Mouse (Mus musculus) monocyte, adult 5-6 weeks (primary cell): ENCODE data around the gene Tapbpl. TPM values are rescaled to one million over a fixed set of nuclear protein-coding genes. Genes with fewer than 3 reads are reported as not detected.

Experiments used
- ATAC-seq: fragments of 153-309, 156-312 bp; replicated peaks from 2 replicates; pipeline ENCODE4 v1.8.0; 2017; ENCODE audit warnings: mild to moderate bottlenecking; ENCODE audit not compliant: low TSS enrichment, insufficient number of reproducible peaks, severe bottlenecking, poor library complexity, low FRiP score
- total RNA-seq: library from RNA; stranded (forward); fragments of 200-1000, 200-491, 200-594 nt; gene quantifications from 3 replicates; pipeline ENCODE4 v1.2.3, GENCODE M21; 2017

Gene Tapbpl
- total RNA-seq, 1 experiment from 2014 or later = 32.5 TPM

DNA sequence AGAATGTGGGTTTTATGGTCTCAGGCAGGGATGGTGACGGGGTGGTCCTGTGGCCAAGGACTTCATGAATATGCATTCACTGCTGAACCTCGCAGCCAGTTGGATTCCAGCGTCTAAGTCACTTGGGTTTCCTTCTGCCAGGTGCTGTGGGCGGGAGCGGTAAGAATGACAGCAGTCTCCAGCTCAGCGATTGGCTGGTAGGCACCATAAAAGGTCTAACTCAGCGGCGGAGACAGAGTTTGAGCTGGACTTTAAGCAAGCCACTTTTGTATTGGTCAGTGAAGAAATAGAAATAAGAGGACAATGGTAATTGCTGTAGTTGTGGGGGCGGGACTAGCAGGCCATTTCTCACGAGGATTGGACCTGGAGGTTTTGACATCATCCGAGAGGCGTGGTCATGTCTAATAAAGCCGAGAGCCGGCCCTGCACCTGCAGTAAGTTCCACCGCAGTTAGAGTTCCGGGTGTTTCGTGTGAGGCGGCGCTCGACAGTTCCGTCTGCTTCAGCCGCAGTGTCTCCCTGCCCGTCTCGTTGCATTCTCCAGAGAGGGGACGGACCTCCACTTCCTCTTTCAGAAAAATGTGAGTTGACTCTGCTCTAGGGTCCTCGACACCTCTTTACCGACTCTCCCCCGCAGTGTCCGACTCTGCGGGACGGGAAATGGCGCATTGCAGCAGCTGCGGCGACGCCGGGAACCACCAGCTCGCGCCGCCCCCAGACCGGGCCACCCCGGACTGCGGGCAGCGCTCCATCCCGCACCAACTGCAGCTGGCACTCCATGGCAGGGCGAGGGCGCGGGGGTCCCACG, 16.3 kb downstream of the Tapbpl start, which contains the start of gene Vamp1:
Vamp1 (plus strand) TSS at position 404 of the 807 bp plus-strand sequence.
- ATAC-seq = peak; percentile 96

DNA sequence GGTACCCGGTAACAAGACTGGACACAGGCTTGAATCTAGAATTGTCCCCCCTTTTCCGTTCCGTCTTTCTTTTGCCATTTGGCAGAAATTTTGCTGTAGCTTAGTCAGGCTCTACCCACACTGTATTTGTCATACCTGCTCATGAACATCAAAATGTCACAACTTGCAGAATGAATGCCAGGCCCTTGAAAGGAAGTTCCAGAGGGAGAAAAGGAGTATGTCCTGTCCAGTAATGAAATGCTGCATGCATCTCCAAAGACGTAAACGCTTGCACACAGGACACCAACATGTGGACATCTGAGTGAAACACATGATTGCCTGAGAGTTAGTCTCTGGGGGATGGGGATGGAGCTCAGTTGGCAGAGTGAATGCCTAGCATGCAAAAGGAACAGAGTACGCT, 17.9 kb downstream of the Tapbpl start:
- no peak for ATAC-seq

DNA sequence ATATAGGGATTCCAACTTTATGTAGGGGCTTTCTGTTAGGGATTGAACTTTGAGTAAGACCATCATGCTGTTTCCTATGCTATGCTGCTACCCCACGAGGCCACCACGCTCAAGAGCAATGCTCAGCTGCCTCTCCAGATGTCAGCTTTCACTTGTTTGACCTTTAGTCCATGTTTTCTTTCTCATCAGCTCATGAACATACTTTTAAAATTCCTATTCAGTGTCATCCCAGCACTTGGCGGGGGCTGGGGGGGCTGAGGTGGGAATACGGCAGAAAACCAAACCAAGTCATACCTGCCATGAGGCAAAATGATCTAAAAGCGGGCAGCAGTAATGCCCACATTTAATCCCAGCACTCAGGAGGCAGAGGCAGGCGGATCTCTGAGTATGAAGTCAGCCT, 18.5 kb downstream of the Tapbpl start:
- ATAC-seq = no peak

- ATAC-seq = no peak
Observed at GRCm38 (mm10) chr6:125212621-125213020, 19.0 kb downstream of the Tapbpl start.

- no peak for ATAC-seq
Observed at GRCm38 (mm10) chr6:125210436-125210835, 21.2 kb downstream of the Tapbpl start.

- no peak for ATAC-seq
Observed at GRCm38 (mm10) chr6:125197166-125197565, 34.5 kb downstream of the Tapbpl start.

- ATAC-seq = no peak
Observed at GRCm38 (mm10) chr6:125196301-125196700, 35.4 kb downstream of the Tapbpl start.

DNA sequence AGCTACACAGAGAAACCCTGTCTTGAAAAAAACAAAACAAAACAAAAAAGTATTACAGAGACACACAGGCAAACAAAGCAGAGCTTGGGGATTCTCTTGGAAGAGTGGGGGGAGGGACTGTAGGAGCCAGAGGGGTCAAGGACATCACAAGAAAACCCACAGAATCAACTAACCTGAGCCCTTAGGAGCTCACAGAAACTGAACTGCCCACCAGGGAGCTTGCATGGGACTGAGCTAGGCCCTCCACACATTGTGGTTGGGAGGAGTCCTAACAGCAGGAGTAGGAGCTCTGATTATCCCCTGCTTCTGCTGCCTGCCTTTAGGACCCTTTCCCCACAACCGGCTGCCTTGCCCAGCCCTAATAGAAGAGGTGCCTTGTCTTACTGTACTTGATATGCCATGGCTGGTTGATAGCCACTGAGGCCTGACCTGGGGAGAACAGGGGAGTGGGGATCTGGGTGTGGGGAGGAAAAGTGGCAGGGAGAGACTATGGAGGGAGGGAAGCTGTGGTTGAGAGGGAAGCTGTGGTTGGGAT, 36.1 kb downstream of the Tapbpl start:
- ATAC-seq = no peak

GRCm38 (mm10) chr6:125193390-125193789, 38.3 kb downstream of the Tapbpl start:
- ATAC-seq = no peak

DNA sequence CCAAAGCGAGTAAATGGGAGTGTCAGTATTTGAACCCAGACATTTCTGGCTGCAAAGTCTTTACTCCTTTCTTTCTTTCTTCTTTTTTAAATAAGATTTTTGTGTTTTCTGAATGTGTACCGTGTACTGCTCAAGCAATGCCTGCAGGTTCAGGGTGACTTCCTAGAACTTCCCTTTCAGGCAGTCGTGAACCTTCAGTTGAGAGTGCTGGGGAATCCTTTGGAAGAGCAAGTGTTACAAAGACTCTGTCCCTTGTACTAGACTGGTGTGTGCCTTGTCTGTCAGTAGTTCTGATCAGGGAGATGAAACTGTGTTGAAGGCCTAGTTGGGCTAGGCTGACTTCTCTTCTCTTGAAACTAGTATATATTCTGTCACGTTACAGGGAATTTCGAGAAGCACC, 38.8 kb downstream of the Tapbpl start:
- ATAC-seq = no peak

GRCm38 (mm10) chr6:125192016-125192714, 39.5 kb downstream of the Tapbpl start:
- ATAC-seq = peak; percentile 80

- peak; percentile 96 for ATAC-seq
Observed at GRCm38 (mm10) chr6:125191332-125192015, 40.2 kb downstream of the Tapbpl start, which contains the start of the genes Ncapd2 and Mrpl51. TSS of gene Ncapd2 (minus strand) at chr6:125191701. TSS of gene Mrpl51 (plus strand) at chr6:125191801.

DNA sequence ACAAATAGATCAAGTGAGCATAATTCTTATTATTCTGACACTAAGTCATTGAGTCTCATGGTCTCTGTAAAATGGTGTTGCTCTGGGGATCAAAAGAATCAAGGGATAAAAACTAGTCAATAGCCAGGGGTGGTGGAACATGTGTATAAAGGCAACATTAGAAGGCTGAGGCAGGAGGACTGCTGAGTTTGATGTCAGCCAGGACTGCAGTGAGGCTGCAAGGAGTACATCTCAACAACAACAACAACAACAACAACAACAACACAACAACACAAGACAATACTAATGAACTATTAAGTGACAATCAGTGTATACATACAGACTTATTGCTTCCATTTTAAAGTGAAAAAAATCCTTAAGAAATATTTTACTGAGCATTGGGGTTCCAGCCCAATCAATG, 40.8 kb downstream of the Tapbpl start:
- no peak for ATAC-seq

DNA sequence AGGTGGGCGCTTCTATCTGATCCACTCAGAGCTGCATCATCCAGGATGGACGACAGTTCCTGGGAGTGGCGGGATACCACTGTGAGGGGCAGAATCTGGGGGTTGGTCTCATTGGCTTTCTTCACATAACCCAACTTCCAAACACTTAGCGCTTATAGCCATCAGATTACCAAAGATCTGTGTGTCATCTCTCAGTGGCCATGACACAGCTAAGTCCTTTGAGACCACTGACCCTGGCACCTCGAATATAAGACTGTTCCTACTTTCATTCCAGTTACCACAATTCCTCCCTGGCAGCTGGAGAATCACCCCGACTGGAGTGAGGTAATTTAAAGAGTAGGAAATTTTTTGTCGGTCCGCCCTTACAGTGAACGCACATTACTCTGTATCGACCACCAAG, 45.5 kb downstream of the Tapbpl start:
- no peak for ATAC-seq

GRCm38 (mm10) chr6:125182133-125182532, 49.5 kb downstream of the Tapbpl start:
- ATAC-seq = no peak

DNA sequence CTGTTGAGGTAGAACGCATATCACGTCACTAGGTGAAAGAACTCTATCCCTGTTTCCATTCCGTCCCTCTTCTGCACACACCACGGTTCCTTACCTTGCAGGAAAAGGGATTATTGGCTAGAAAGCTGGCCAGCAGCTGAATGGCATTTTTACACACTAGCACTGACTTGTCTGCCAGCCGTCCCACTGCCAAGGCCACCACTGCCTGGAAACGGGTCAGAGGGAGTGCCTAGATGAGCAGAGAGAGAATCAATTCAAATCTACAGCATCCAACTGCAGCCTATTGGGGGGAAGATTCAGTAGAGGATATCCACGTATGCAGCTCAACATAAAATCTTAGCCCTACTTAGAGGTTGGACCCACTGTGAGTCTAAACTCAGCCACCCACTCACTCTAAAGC, 52.1 kb downstream of the Tapbpl start:
- no peak for ATAC-seq

DNA sequence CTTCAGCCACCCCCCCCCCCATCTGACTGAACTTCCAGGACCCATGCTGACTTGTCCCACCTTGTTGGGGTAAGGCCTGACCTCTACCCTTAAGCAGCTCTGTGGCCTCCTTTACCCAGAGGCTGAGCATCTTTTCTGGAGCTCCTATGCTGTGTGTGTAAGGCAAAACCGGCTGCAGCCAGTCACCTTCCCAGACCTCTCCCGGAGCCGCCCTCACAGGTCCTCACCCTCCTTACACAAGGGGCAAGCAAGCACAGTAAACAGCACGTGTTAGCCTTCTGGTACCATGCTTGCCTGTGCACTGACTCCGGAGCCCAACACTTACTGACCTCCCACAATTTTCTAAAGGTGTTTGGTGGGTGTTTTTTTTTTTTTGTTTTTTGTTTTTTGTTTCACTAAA, 56.2 kb downstream of the Tapbpl start:
- no peak for ATAC-seq
